Mouse (Mus musculus) heart, embryonic 11.5 days (tissue): ENCODE results near the gene Gm6020. TPM values are rescaled to one million over a fixed set of nuclear protein-coding genes. Genes with fewer than 3 reads are reported as not detected.
"Not testable (repeated sequence)": the region's sequence is repeated elsewhere in the genome, so short reads cannot be mapped to it uniquely, and the experiment has no call there.

Experiments used
- ATAC-seq: fragments of 200-750 bp; cut with Nextera tagmentation; replicated peaks from 2 replicates; pipeline ENCODE4 v1.8.0; 2017; ENCODE audit warnings: moderate library complexity; ENCODE audit not compliant: insufficient number of reproducible peaks, low FRiP score, low TSS enrichment
- H3K27ac ChIP-seq: fragments of 300-500 bp; sonication (generic); 2 replicates; pipeline ENCODE4 v1.5.1; 2014; ENCODE audit warnings: mild to moderate bottlenecking, low read depth, low read length
- H3K27me3 ChIP-seq: fragments of 300-500 bp; sonication (generic); 2 replicates; pipeline ENCODE4 v1.6.1; 2014; ENCODE audit warnings: mild to moderate bottlenecking, low read length, mixed read lengths; ENCODE audit not compliant: control insufficient read depth, insufficient read depth
- H3K36me3 ChIP-seq: fragments of 300-500 bp; sonication (generic); 2 replicates; pipeline ENCODE4 v1.6.1; 2014; ENCODE audit warnings: mild to moderate bottlenecking, low read length, moderate library complexity, mixed read lengths; ENCODE audit not compliant: control insufficient read depth, insufficient read depth
- H3K4me1 ChIP-seq: fragments of 300-500 bp; sonication (generic); 2 replicates; pipeline ENCODE4 v1.6.1; 2014; ENCODE audit warnings: low read length; ENCODE audit not compliant: control insufficient read depth, insufficient read depth
- H3K4me2 ChIP-seq: fragments of 300-500 bp; sonication (generic); 2 replicates; pipeline ENCODE4 v1.6.1; 2014; ENCODE audit warnings: mild to moderate bottlenecking, moderate library complexity
- H3K4me3 ChIP-seq: fragments of 300-500 bp; sonication (generic); 2 replicates; pipeline ENCODE4 v1.5.1; 2014; ENCODE audit warnings: low read depth, low read length
- H3K9ac ChIP-seq: fragments of 300-500 bp; sonication (generic); 2 replicates; pipeline ENCODE4 v1.6.1; 2014; ENCODE audit warnings: mild to moderate bottlenecking, low read depth, low read length, moderate library complexity
- H3K9me3 ChIP-seq: fragments of 300-500 bp; sonication (generic); replicated peaks from 2 replicates; pipeline ENCODE4 v1.6.1; 2016; ENCODE audit warnings: low read length; ENCODE audit not compliant: control insufficient read depth
- WGBS: fragments of 180-500 bp; shearing (Covaris S2); extraction: QIAGEN DNeasy Blood & Tissue Kit; methylation state at CpG from one replicate; pipeline ENCODE4 v1.1.7; 2014; ENCODE audit not compliant: insufficient replicate concordance; 5-methylcytosine and 5-hydroxymethylcytosine counted together
- polyA plus RNA-seq: library from polyadenylated mRNA; unstranded; fragments of >200 nt; fragmentation: Nextera tagmentation; extraction: Ambion mirVana; gene quantifications from 2 replicates; pipeline ENCODE4 v1.2.1, GENCODE M21; 2014

The Gm6020 gene
- polyA plus RNA-seq: not detected in 2 replicates

- not testable (repeated sequence) for ATAC-seq, H3K27me3 ChIP-seq, H3K36me3 ChIP-seq
These were observed at the start of gene Gm6020 for GRCm38 (mm10) chr19:61183590-61183989. Gene Gm6020 (plus strand): TSS chr19:61183890.

GRCm38 (mm10) chr19:61138655-61139054 lies 45.0 kb upstream of the Gm6020 start:
- Histone ChIP-seq H3K27me3 (no peaks in the 10 kb centered on the region), H3K9me3 (no peaks in the 10 kb centered on the region), H3K4me2 (no peak overlapping the region), H3K27ac (no peak overlapping the region), H3K4me3 (no peak overlapping the region), H3K36me3 (no peaks in the 10 kb centered on the region; the same call in 1 of the 2 replicates), H3K9ac (no peak overlapping the region), H3K4me1 (peaks cover 5% of the 10 kb centered on the region)
- no peak for ATAC-seq

More at GRCm38 (mm10) chr19:61183590-61183989, at the start of gene Gm6020:
- WGBS: 68% methylated on average over 2 of the region's 2 CpGs
- H3K4me3 ChIP-seq, H3K4me2 ChIP-seq, H3K27ac ChIP-seq, H3K4me1 ChIP-seq, H3K9me3 ChIP-seq, H3K9ac ChIP-seq: not testable (repeated sequence)

GRCm38 (mm10) chr19:61140342-61141206 lies 43.1 kb upstream of the Gm6020 start, which contains the start of gene Zfp950:
Gene Zfp950 (minus strand): TSS chr19:61140840.
- no peaks in the 10 kb centered on the region for H3K27me3 ChIP-seq
- peaks cover 5% of the 10 kb centered on the region for H3K4me1 ChIP-seq
- H3K4me2 ChIP-seq: peak within 1 kb of the TSS; percentile 77
- ATAC-seq: peak; percentile 99
- peak within 1 kb of the TSS; percentile 86 for H3K9ac ChIP-seq
- H3K4me3 ChIP-seq: peak within 1 kb of the TSS; percentile 92
- H3K27ac ChIP-seq: peak within 1 kb of the TSS; percentile 35; the same call in 1 of the 2 replicates
- H3K36me3 ChIP-seq: no peaks in the 10 kb centered on the region; the same call in 1 of the 2 replicates
- H3K9me3 ChIP-seq: no peaks in the 10 kb centered on the region
- under 1% methylated on average over 18 of the region's 18 CpGs for WGBS

- peak overlapping the region; percentile 92 for H3K4me3 ChIP-seq
- peaks cover 5% of the 10 kb centered on the region for H3K4me1 ChIP-seq
- no peak overlapping the region; the same call in 1 of the 2 replicates for H3K9ac ChIP-seq
- WGBS: 18% methylated on average over 4 of the region's 4 CpGs
- H3K27ac ChIP-seq: no peak overlapping the region; the same call in 1 of the 2 replicates
- peak overlapping the region; percentile 77 for H3K4me2 ChIP-seq
- H3K36me3 ChIP-seq: no peaks in the 10 kb centered on the region; the same call in 1 of the 2 replicates
- no peaks in the 10 kb centered on the region for H3K9me3 ChIP-seq
- no peak for ATAC-seq
- H3K27me3 ChIP-seq: no peaks in the 10 kb centered on the region
These were observed 42.4 kb upstream of the Gm6020 start for GRCm38 (mm10) chr19:61141299-61141698.

GRCm38 (mm10) chr19:61151372-61151700 lies 32.4 kb upstream of the Gm6020 start:
- peak overlapping the region; percentile 62; the same call in 1 of the 2 replicates for H3K9ac ChIP-seq
- no peaks in the 10 kb centered on the region for H3K9me3 ChIP-seq
- peak; percentile 52; the same call in 1 of the 2 replicates for ATAC-seq
- no peaks in the 10 kb centered on the region for H3K4me1 ChIP-seq
- H3K27me3 ChIP-seq: no peaks in the 10 kb centered on the region
- H3K4me3 ChIP-seq: peak overlapping the region; percentile 46
- peak overlapping the region; percentile 80 for H3K4me2 ChIP-seq
- H3K36me3 ChIP-seq: no peaks in the 10 kb centered on the region
- 7% methylated on average over 8 of the region's 8 CpGs for WGBS
- no peak overlapping the region for H3K27ac ChIP-seq

GRCm38 (mm10) chr19:61151701-61152420 lies 31.8 kb upstream of the Gm6020 start:
- no peaks in the 10 kb centered on the region for H3K36me3 ChIP-seq
- peak; percentile 49 for ATAC-seq
- peak overlapping the region; percentile 46 for H3K4me3 ChIP-seq
- 5% methylated on average over 27 of the region's 27 CpGs for WGBS
- H3K9me3 ChIP-seq: no peaks in the 10 kb centered on the region
- H3K9ac ChIP-seq: peak overlapping the region; percentile 62
- H3K4me2 ChIP-seq: peak overlapping the region; percentile 80
- no peak overlapping the region for H3K27ac ChIP-seq
- H3K4me1 ChIP-seq: no peaks in the 10 kb centered on the region
- no peaks in the 10 kb centered on the region for H3K27me3 ChIP-seq

- H3K36me3 ChIP-seq: no peaks in the 10 kb centered on the region
- H3K27ac ChIP-seq: no peak within 1 kb of the TSS
- H3K27me3 ChIP-seq: no peaks in the 10 kb centered on the region
- ATAC-seq: no peak
- H3K9ac ChIP-seq: peak within 1 kb of the TSS; percentile 65
- H3K9me3 ChIP-seq: no peaks in the 10 kb centered on the region
- H3K4me2 ChIP-seq: peak within 1 kb of the TSS; percentile 73
- WGBS: 21% methylated on average over 39 of the region's 39 CpGs
- peak within 1 kb of the TSS; percentile 45 for H3K4me3 ChIP-seq
- H3K4me1 ChIP-seq: no peaks in the 10 kb centered on the region
These were observed 7.8 kb upstream of the Gm6020 start, which contains the start of gene Gm7102 for GRCm38 (mm10) chr19:61175756-61176324. Gene Gm7102 (minus strand): TSS chr19:61176309.

GRCm38 (mm10) chr19:61199316-61199715 lies 15.6 kb downstream of the Gm6020 start:
- ATAC-seq: no peak
- Histone ChIP-seq H3K27me3 (no peaks in the 10 kb centered on the region), H3K4me2 (no peak overlapping the region), H3K27ac (no peak overlapping the region), H3K9me3 (no peaks in the 10 kb centered on the region), H3K4me1 (no peaks in the 10 kb centered on the region), H3K36me3 (no peaks in the 10 kb centered on the region), H3K4me3 (no peak overlapping the region), H3K9ac (no peak overlapping the region)
- 16% methylated on average over 13 of the region's 13 CpGs for WGBS
